Mouse (Mus musculus): ENCODE results near the gene Me1. TPM values are rescaled to one million over a fixed set of nuclear protein-coding genes. Genes with fewer than 3 reads are reported as not detected.

Gene Me1
- total RNA-seq (2021): 10 to 100 TPM; 62.2 to 67.6 TPM

DNA sequence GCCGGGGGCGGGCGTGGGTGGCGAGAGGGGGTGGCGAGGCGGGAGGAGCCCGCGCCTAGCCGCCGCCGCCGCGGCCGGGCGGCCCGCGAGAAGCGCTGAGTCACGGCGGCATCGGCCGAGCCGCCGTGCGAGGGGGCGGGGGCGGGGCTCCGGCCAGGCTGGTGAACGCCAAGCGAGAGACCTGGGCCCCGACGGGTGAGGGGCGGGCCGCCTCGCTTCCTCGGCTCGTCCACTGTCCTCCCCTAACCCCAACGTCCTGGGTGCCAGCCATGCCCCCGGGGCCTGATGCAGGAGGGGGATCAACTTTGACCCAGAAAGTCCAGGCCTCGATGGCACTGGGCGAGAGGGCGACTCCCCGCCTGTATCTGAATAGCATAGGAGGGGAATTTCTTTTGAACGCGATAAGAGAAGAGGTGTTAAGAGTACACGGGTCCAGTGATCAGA is at the start of gene Me1:
Gene Me1 (minus strand): TSS at position 136 of the 444 bp plus-strand sequence.
- peak; percentile 17 to 22 for DNase-seq

DNA sequence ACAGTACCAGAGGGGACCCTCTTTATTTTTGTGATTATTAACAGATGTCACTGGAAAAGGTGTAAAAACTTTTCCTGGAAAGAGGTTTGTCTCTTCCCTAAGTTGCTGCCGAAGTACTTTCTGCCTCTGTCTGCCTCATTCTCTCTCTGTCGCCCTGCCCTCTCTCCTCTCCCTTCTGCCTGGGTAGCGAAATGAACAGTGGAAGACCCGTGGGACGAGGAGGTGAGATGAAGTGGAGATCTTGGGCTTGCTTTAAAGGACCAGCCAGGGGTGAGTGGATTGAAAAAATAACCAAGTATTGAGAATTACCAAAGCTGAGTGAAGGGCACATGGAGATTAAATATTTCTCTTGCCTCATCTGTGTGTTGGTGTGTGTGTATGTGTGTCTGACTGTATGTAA is 48.3 kb upstream of the Me1 start:
- no peak for DNase-seq

GRCm38 (mm10) chr9:86742959-86743911 is 47.5 kb upstream of the Me1 start, which contains the start of gene Prss35:
TSS of gene Prss35 (plus strand) at chr9:86743649.
- peak in 1 of 2 experiments; percentile 29 for DNase-seq

DNA sequence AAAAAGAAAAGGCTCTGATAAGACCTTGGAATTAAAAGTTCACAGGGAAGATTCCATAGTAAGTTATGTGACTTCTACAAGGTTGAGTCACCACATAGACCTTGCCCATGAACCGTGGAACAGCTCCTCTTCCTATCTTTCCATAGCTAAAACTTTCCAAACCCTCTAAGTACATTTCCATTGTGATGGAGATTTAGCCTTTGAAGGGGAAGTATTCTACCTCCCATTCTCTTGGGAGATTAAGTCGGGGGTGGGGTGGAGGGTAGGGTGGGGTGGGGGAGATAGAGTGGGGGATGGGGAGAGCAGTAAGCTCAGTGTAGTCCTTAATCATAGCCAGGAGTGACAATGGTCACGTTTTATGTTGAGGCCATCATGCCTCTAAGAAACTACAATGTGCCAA is 44.2 kb upstream of the Me1 start:
- no peak for DNase-seq

DNA sequence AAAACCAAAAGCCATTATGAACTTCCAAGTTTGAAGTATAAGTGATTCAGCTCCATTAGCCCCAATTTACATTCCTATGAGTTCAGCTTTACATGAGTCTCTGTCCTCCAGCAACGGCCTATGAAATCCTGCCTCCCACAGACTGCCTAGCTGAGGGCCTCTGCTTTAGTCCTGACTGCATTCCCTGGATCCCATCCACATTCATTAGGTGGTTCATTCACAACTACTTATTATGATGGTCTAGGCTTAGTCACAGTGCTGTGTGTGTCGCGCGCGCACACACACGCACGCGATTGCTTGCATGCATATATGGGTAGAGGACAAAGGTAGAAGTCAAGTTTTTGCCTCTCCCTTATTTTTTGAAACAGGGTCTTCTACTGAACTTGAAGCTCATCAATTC is 43.0 kb upstream of the Me1 start:
- DNase-seq: no peak

DNA sequence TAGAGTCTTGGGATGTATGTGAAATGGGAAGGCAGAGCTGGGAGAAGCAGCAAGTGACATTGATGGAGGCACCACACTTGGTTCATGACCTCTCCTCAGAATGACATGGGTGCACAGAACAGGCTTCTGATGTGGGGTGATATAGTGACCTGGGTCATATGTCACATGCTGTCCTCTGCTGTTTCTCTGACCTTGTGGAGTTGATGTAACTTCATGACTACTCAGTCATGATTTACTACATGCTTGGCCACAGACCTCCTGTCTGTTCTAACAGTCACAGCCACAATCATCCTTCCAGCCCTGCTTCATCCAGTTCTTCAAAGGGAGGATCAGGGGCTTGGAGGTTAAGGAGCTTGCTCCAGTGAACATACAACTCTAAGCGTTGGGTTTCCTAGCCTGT is 42.3 kb upstream of the Me1 start:
- no peak for DNase-seq

DNA sequence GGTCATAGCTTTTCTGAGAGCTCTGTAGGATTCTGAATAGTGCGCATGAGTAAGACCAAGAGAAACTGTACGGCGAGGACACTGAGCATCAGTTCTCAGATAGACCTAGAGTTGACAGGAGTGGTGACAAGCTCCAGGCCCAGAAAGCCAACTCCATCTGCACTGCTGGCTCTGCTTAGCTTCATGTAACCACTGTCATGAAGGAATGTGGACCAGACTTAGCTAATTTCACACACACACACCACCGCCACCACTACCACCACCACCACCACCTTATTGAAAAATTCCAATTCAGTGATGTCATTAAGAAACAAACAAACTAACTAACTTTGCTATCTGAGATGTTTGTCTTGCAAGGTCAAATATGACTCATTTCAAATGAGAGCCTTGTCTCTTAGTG is 41.2 kb upstream of the Me1 start:
- DNase-seq: no peak

DNA sequence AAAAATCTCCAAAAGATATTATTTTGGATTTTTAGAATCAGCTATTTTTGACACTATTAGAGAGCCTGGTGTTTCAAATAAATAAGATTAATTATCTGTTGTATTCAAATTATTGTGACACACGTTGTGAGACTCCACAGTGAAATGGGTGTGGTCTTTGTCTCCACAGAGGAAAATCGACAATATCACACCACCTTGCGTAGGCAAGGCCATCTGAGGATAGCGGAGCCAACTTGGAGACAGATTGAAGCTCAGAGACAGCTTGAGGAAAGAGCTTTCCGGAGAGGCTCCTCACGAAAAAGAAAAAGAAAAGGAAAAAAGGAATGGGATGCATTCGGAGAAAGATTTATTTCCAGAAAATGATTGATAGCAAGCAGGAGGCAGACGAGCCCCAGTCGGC is 39.0 kb upstream of the Me1 start:
- DNase-seq: no peak

DNA sequence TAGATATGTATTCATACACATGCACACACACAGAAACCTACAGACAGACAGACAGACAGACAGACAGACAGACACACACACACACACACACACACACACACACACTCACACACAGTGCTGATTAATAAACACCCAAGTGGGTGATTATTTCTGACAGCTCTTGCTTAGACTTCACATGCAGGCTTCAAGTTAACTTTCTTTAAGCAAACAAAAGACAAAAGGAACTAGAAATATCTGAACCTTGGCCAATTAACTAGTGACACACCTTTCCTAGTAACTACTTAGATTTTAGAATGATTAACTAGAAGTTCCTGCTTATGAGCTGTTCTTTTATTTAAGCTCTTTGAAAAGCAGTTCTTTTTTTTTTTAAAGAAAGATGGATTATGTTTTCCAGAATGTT is 38.6 kb upstream of the Me1 start:
- no peak for DNase-seq

- DNase-seq: no peak
Observed at GRCm38 (mm10) chr9:86729811-86730210, 34.1 kb upstream of the Me1 start.

DNA sequence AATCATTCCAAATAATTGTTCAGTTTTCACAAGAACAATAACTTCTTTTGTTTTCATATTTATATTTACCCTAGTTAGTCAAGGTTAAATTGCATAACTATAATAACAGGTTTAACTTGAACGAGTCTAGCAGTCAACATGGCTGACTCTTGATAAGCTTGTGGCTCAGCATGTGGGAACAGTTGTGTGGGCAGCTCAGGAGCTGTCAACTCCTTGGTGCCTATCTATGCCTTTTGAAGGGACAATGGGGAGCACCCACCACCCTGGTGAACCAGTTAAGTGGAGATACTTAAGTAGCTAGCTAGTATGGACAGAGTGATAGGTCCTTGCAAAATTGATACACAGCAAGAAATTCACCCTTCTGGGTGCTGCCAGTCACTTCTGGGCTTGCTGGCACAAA is 33.3 kb upstream of the Me1 start:
- no peak for DNase-seq

GRCm38 (mm10) chr9:86728214-86728814 is 32.6 kb upstream of the Me1 start:
- no peak for DNase-seq

DNA sequence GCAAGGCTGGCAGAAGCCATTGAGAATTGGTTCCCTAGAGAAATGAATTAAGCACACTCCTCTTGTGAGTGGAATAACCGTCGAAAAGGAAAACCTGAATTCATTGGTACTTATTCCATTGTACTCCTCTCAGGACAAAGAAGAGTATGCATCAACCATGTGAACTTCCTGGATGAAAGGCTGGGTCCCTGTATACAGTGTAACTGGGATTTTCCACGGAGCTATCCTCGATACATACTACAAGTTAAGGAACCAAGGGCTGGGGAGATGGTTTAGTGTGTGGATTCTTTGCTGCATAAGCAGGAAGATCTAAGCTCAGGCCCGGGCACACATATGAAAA is 30.6 kb upstream of the Me1 start:
- DNase-seq: no peak

DNA sequence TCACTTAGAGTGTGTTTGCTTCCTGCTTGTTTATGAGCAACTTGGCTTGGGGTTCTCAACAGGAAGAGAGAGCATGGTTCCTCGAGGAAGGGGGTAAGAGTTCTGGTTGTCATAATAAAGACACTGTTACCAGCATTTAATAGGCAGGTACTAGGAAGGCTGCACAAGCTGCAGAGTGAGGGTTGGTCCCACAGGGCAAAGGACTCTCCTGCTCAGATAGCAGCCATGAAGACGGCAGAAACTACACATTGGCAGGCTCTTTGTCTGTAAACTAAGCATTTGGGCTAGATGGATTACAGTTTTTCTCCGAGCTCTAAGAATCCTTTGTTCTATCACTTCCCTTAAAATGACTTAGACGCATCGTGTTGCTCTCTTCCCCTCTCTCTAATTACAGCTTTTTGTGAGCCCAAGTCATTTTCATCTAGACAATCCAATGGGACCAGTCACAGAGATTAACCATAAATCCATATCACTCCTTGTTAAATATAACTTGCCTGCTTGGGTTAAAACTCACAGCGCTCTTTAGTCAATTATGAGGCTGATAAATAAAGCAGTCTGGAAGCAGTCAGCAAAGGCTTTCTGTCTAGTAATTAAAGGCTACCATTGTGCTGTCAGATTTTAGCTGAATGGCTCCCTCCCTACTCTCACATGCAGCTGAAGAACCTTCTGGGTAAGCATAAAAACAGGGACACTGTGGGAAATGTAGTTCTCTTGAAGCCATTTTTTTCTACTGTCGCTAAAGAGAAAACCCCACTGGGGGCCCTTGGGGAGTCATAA is 30.0 kb upstream of the Me1 start:
- DNase-seq: no peak

DNA sequence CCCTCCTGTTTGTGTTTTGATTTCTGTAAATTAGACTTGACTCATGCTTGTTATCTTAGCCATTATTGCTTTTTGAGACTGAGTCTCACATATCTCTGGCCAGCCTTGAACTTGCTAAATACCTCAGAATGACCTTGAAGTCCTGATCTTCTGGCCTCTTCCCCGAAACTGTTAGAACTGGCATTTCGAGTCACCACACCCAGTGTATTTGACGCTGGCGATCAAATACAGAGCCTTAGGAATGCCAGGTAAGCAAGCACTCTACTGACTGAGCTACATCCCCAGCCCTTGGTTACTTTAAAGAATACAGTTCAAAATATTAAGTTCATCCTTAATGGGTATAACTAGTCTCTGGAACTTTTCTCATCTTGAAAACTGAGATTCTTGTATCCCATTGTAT is 29.3 kb upstream of the Me1 start:
- DNase-seq: no peak

GRCm38 (mm10) chr9:86720794-86721193 is 25.0 kb upstream of the Me1 start:
- DNase-seq: no peak

GRCm38 (mm10) chr9:86720227-86720626 is 24.5 kb upstream of the Me1 start:
- no peak for DNase-seq

DNA sequence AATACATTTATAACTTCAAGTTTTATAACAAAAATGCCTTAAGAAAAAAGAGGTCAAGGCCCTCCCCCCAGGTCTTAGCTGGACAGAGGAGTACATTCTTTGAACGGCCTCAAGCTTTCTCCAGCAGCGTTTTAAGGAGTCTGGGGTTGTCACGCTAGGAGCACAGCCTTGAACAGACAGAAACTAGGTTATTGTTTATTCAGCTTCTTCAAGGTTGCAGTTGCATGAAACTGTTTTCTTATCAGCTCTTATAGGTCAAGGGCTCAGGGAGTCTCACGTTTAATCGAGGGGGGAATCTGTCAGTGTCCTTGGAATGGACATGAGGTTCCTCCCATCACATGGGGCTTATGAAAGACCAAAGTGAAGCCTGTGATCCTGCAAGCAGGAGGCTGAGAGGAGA is 21.4 kb upstream of the Me1 start:
- no peak for DNase-seq

DNA sequence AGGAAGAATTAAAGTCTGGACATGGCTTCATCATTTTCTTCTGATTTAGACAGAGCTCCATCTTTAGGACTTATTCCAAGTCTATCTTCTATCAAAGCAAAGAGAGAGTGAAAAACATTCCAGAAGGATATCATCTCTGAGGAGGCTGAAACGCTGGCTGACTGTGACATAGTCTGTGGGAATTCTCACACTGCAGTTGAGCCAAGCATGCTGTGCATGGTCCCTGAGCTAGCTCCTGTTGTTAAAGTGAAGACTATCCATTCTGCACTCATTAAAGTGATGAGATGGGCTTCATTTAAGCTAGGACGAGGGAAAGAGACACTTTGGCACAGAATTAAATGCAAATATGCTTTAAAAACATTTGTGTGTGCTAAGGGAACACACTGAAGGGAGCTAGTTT is 20.8 kb upstream of the Me1 start:
- DNase-seq: no peak

GRCm38 (mm10) chr9:86714089-86714488 is 18.3 kb upstream of the Me1 start:
- peak in 1 of 2 experiments; percentile 41 for DNase-seq

DNA sequence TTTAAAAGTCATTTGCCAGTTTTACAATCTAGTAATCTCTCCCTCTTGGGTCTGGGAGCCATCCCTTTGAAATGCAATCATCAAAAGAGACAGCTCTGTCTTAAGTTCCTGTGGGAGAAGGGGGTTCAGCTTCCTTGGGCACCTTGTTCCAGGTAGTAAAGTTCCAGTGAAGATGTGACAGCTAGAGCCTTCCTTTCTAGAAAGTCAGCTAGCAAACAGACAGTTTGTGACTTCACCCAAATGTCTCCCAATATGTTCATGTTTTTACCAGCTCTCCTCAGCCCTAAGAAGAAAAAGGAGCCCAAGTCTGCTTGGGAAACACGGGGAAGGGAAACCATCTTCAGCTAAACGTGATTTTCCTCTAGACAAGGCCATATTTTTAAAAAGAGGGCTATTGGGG is 16.9 kb upstream of the Me1 start:
- DNase-seq: no peak

DNA sequence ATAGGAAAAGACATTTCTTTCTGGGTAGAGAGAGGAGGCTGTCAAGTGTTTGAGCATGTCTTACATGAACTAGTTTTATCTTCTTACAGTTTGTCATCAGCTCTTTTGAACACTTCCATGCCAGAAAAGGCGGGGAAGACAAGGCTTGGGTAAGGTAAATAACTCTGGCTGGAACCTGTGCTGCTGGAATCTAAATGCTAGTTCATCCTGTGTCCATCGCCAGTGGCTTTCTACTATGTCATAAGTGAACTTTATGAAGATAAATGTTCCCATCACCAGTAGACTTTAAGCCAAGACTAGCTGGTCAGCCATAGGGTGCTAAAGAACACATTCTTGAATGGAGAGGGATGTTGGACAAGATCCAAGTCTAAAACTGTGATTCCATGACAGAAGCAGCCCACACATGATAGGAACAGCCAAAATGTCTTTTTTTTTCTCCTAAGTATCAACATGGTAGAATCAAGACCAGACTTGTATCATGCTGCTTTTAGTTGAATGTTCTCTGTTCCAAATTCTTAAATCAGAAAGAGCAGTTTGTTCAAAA is 14.4 kb upstream of the Me1 start:
- DNase-seq: no peak

GRCm38 (mm10) chr9:86708921-86709320 is 13.2 kb upstream of the Me1 start:
- no peak for DNase-seq
